Mouse (Mus musculus) T-cell, adult 2 months (primary cell): ENCODE results near the gene Phf21a.

Experiments
- DNase-seq: peaks from one replicate; pipeline ENCODE4 v3.0.0; 2022; ENCODE audit warnings: low spot score

Phf21a gene

DNA sequence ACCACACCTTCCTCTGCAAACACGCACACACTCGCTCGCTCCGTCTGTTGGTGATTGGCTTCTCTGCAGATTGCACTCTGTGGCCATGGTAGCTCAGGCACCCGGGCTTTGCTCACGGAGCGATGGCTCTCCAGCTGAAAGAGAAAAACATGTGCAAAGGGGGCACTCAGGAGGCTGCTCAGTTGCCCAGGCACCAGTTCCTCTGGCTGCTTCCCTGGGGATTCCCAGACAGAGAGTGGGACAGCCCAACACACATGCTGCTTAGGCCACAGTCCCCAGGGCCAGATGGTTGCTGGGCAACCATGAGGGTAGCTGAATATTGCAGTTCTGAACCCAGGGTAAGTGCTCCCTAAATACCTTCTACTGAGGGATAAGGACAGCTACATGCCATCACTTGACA is 312.8 kb downstream of the Phf21a start:
- no peak for DNase-seq

DNA sequence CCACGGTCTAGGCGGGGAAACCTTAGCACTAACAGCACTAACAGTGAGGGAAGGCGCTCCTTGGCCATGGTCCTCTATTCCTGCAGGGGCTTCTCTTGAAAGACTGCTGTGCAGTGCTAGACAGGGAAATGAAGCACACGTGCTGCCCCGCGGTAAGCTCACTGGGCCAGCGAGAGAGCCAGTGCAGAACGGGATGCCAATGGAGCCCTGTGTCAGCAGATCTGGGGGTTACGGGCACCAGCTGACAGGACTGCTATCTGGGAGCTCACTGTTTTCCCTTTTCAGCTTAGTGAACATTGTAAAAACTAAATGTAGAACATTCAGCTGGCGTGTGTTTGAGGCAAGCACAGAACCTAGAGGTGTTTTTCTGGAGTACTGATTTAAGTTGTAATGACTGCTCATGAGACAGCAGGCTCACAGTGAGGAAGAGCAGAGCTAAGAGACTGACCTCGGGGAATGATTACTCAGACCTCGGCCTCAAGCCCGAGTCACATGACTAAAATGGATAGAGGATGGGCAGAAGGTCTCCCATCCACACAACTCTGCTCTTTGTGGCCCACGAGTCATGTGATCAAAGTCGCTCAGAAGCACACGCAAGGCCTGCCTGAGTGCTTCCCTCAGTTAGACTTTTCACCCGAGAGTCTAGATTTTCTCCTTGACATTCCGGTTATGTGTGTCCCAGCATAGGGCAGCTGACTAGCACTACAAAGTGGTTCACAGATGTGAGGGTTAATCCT is 315.6 kb downstream of the Phf21a start:
- no peak for DNase-seq

DNA sequence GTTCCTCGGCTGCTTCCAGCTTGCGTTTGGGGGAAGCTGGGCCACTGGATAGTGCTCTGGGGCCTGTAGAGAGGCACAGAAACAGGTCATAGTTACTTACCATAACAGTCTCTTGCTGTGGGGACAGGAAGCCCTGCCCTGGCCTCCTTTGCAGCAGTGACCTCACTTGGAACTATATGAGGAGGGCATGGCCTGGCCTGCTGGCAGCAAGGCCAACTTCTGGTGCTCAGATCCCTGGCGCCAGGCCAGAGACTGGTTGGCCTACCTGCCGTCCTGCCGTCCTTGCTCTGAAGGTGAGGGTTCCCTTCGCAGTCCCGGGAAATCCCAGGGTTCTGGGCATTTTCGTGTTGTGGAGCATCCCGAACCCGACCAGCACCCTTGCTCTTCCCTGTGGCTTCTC is 318.8 kb downstream of the Phf21a start:
- DNase-seq = no peak
